Mouse (Mus musculus) olfactory bulb, adult 2 months (tissue): ENCODE data around the gene Nde1. TPM values are rescaled to one million over a fixed set of nuclear protein-coding genes. Genes with fewer than 3 reads are reported as not detected.

ENCODE experiments used
- H3K27ac ChIP-seq: fragments of 200-500 bp; 2 replicates; pipeline ENCODE4 v1.5.1; 2012; ENCODE audit warnings: low read depth, low read length; ENCODE audit not compliant: insufficient read depth
- H3K4me1 ChIP-seq: fragments of 200-500 bp; 2 replicates; pipeline ENCODE4 v1.6.1; 2012; ENCODE audit warnings: low read length; ENCODE audit not compliant: control insufficient read depth, insufficient read depth
- H3K4me3 ChIP-seq: fragments of 200-500 bp; 2 replicates; pipeline ENCODE4 v1.5.1; 2012; ENCODE audit warnings: mild to moderate bottlenecking, low read depth, low read length, moderate library complexity; ENCODE audit not compliant: insufficient read depth
- CTCF ChIP-seq: fragments of 200-500 bp; IDR thresholded peaks from 2 replicates; pipeline ENCODE4 v1.5.1; 2012; ENCODE audit warnings: low read depth, mild to moderate bottlenecking, low read length, moderate library complexity; ENCODE audit not compliant: insufficient read depth
- POLR2A ChIP-seq: fragments of 200-500 bp; IDR thresholded peaks from 2 replicates; pipeline ENCODE4 v1.6.1; 2012; ENCODE audit warnings: mild to moderate bottlenecking, low read depth, low read length, moderate library complexity; ENCODE audit not compliant: insufficient read depth
- WGBS: fragments of 180-500 bp; shearing (Covaris S2); methylation state at CpG from one replicate; pipeline ENCODE4 v1.1.7; 2018; 5-methylcytosine and 5-hydroxymethylcytosine counted together
- polyA plus RNA-seq: library from polyadenylated mRNA; stranded (reverse); fragments of >200 nt; gene quantifications from 2 replicates; pipeline ENCODE4 v1.2.4, GENCODE M21; 2012; ENCODE audit warnings: low replicate concordance; ENCODE audit not compliant: missing spikeins, insufficient read depth, insufficient read length

Nde1 gene
- polyA plus RNA-seq, 1 experiment: not detected

DNA sequence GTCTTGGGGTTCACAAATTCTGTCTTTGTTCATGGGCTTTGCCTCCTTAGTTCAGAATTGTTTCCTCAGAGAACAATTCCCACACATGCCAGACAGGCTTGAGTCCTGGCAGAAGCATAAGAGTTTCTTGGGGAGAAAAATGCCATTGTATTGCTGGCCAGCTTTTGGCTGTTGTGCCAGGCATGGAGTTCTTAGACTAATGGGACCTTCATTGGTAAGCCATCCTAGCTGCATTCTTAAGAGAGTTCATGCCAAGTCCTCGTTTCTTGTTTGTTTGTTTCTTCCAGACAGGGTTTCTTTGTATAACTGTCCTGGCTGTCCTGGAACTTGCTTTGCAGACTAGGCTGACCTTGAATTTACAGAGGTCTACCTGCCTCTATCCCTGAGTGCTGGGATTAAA, 20.8 kb downstream of the Nde1 start:
- H3K27ac ChIP-seq: peak overlapping the region; percentile 40; the same call in 1 of the 2 replicates
- WGBS: 53% methylated on average over 1 of the region's 1 CpGs

GRCm38 (mm10) chr16:14185516-14185915, 22.4 kb downstream of the Nde1 start:
- no peak overlapping the region for H3K27ac ChIP-seq
- WGBS: 65% methylated on average over 5 of the region's 5 CpGs
- peaks cover 2% of the 10 kb centered on the region; the same call in 1 of the 2 replicates for H3K4me1 ChIP-seq
- no peak overlapping the region for H3K4me3 ChIP-seq
- TF ChIP-seq POLR2A: no peak
- no peak for TF ChIP-seq CTCF

More for the DNA sequence above, 20.8 kb downstream of the Nde1 start:
- Histone ChIP-seq H3K4me1 (peaks cover 2% of the 10 kb centered on the region; the same call in 1 of the 2 replicates), H3K4me3 (no peak overlapping the region)
- TF ChIP-seq CTCF: no peak
- no peak for TF ChIP-seq POLR2A

DNA sequence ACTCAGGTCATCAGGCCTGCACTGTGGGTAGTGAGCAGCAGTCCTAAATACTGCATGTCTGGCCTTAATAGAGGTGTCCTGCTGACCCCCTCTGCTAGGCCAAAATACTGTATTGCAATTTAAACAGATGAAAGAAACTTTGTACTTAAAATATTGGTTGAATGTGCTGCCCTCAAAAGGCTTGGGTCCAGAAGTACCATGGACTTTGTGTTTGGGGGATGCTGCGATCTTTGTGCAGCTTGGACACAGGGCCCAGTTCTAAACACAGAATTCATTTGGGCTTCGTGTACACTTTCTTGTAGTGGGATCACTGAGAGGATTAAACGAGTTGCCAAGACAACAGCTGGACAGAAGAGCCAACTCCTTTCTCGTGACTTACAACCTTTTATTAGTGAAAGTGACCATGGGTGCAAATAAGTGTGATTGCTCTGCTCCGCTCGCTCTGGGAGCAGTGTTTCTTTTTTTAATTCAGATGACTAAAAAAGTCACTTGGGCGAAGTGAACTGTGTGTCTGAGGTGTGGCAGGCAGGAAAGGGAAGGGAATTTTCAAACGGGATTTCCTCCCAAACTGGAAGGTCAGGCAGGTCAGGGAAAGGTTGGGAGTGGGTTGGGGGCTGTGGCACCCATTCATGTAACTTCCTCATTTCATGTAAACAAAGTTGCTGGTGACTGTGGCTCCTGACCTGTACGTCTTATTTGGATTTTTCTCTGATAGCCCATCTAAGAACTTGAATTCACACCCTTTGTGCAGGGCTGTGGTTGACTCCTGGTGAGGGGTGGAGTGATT, 31.3 kb downstream of the Nde1 start:
- Histone ChIP-seq H3K4me1 (no peaks in the 10 kb centered on the region; the same call in 1 of the 2 replicates), H3K4me3 (no peak overlapping the region), H3K27ac (0 out of 2 replicates have a peak overlapping the region, but pooled peaks have one; percentile 1)
- 48% methylated on average over 9 of the region's 9 CpGs for WGBS
- TF ChIP-seq CTCF (no peak), POLR2A (no peak)

DNA sequence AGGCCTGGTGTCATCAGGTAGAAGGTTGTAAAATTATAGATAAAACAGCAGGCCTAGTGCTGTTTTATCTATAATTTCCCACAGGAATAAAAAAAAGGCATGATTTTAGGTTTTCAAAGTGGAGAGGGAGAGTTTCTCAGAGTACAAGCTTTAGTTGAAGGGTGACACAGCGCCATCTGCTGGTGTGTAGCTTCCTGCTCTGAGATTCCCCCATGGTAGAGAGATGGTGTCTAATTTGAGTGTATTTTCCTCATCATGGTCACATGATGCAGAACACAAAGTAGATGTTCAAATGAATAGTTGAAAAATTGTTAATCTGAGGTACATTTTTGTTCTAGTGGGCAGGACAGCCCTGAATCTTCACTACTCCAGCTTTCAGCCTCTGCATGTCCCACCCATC, 32.4 kb downstream of the Nde1 start:
- TF ChIP-seq CTCF (no peak), POLR2A (no peak)
- H3K27ac ChIP-seq: no peak overlapping the region
- no peaks in the 10 kb centered on the region; the same call in 1 of the 2 replicates for H3K4me1 ChIP-seq
- 32% methylated on average over 1 of the region's 1 CpGs for WGBS
- no peak overlapping the region for H3K4me3 ChIP-seq

DNA sequence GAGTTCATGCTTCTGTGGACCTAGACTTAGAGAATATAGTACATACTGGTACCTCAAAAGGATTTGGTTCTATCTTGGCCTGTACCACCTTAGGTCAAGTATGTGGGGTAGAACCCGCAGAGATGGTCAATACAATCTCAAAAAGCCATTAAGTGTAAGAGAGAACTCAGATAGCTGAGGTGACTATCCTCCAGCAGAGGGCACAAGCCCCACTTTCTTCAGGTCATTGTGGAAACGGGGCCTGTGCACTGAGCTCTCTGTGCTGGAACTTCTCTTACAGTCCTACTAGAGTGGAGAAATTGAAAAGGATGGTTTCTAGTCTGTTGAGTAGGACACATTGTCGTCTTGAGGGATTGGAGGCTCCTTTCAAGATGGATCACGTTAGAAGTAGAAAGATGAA, 35.7 kb downstream of the Nde1 start:
- 76% methylated on average over 4 of the region's 4 CpGs for WGBS
- Histone ChIP-seq H3K4me3 (no peak overlapping the region), H3K27ac (no peak overlapping the region), H3K4me1 (no peaks in the 10 kb centered on the region; the same call in 1 of the 2 replicates)
- TF ChIP-seq POLR2A: no peak
- no peak for TF ChIP-seq CTCF

DNA sequence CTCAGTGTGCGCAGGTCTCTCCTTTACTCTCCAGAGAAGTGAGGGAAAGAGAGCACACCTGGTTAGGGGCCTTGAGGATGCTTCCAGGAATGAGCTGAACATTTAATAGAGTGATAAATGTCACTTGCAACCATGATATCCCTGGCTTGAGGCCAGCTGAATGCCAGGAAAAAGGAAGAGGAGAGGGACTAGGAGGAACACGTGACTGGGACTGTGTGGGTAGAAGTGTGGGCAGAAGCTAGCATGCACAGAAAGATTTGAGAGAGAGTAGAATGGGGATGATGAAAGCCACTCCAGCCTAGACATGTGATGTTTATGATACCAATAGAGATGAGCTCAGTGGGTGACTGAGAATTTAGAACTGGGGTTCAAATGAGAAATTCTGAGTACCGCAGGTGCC, 52.1 kb downstream of the Nde1 start:
- Histone ChIP-seq H3K27ac (no peak overlapping the region), H3K4me3 (no peak overlapping the region), H3K4me1 (no peaks in the 10 kb centered on the region)
- TF ChIP-seq CTCF (no peak), POLR2A (no peak)
- WGBS: 85% methylated on average over 3 of the region's 3 CpGs

DNA sequence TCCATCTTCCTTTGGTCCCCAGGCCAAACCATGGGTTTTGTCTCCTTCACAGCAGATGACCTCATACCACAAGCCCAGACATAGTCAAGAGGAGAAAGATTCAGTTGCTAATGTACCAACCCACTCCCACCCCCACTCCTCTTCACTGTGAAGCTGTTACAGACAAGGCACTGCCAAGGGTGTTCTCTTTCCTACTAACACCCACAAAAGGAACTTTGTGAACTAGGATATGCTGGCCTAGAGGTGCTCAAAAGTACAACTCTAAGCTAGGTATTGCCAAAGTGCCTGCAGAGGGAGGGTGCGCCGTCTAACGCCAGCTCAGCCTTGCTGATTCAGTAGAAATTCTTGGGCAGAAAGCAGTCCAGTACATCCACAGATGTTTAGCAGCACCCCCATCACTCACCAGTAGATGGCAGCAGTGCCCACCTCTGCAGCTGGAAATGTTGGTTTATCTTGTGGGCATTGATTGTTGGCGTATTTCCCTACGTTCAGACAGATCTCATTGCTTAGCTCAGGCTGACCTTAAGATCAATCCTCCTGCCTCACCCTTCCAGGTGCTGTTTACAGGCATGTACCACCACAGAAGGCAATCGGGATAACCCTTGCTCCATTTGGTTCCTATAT, 74.1 kb downstream of the Nde1 start:
- no peak overlapping the region for H3K27ac ChIP-seq
- no peaks in the 10 kb centered on the region for H3K4me1 ChIP-seq
- H3K4me3 ChIP-seq: no peak overlapping the region
- TF ChIP-seq POLR2A (no peak), CTCF (no peak)
- WGBS: 13% methylated on average over 6 of the region's 6 CpGs

DNA sequence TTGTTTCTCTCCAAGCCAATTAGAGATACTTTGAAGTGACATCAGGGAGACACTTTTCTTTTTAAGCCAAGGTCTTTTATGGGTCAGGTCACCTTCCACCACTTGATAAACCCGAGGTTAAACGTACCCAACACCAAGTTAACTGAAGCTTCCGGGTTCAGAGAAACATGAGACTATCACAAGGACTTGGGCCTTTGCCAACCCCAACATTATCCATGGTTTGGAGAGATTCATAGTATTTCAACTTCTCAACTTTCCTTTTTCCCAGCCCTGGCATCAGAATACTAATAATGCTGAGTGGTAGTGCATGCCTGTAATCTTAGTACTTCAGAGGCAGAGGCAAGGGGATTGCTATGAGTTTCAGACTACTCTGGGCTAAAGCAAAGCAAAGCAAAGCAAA, 79.0 kb downstream of the Nde1 start:
- H3K4me1 ChIP-seq: no peaks in the 10 kb centered on the region
- TF ChIP-seq POLR2A (no peak), CTCF (no peak)
- WGBS: 69% methylated on average over 3 of the region's 3 CpGs
- no peak overlapping the region for H3K4me3 ChIP-seq
- no peak overlapping the region for H3K27ac ChIP-seq

Other genes with a start within 250 kb of the Nde1 start
- gene 2900011O08Rik, start 176.7 kb upstream of the Nde1 start, polyA plus RNA-seq: 782 TPM in 1 of 2 replicates, not detected in the other
- not detected in 2 replicates for gene Ifitm7, start 176.4 kb upstream of the Nde1 start, polyA plus RNA-seq
- gene Marf1, start 76 bp downstream of the Nde1 start, polyA plus RNA-seq: 65.1 TPM in 1 of 2 replicates, not detected in the other
- not detected in 2 replicates for gene Myh11, start 128.1 kb downstream of the Nde1 start, polyA plus RNA-seq
- not detected in 2 replicates for gene Fopnl, start 154.1 kb downstream of the Nde1 start, polyA plus RNA-seq
- not detected in 2 replicates for gene Abcc1, start 198.3 kb downstream of the Nde1 start, polyA plus RNA-seq